Mouse (Mus musculus) cerebellum, adult 18-20 months (tissue): ENCODE results near the gene Gm10428.

ENCODE experiments used
- DNase-seq, 2 experiments: peaks; one replicate each; pipeline ENCODE4 v3.0.0; 2021

Gm10428 gene

GRCm38 (mm10) chr11:62789617-62789936 is 36.7 kb downstream of the Gm10428 start:
- DNase-seq: no peak
